Mouse (Mus musculus) lung, embryonic 16.5 days (tissue): ENCODE data around the gene Tpgs1. TPM values are rescaled to one million over a fixed set of nuclear protein-coding genes. Genes with fewer than 3 reads are reported as not detected.

Experiments used
- ATAC-seq: fragments of 200-750 bp; cut with Nextera tagmentation; 2 replicates; pipeline ENCODE4 v1.8.0; 2017; ENCODE audit warnings: low read depth, mild to moderate bottlenecking, moderate library complexity
- H3K27ac ChIP-seq: fragments of 300-500 bp; sonication (generic); 2 replicates; pipeline ENCODE4 v1.5.1; 2014; ENCODE audit warnings: mild to moderate bottlenecking, control low read depth, low read length
- H3K27me3 ChIP-seq: fragments of 300-500 bp; sonication (generic); 2 replicates; pipeline ENCODE4 v1.6.1; 2014; ENCODE audit warnings: low read depth, low read length, mixed read lengths; ENCODE audit not compliant: control insufficient read depth, insufficient read depth
- H3K36me3 ChIP-seq: fragments of 300-500 bp; sonication (generic); 2 replicates; pipeline ENCODE4 v1.6.1; 2014; ENCODE audit warnings: low read length; ENCODE audit not compliant: control insufficient read depth, insufficient read depth
- H3K4me1 ChIP-seq: fragments of 300-500 bp; sonication (generic); replicated peaks from 2 replicates; pipeline ENCODE4 v1.6.1; 2014; ENCODE audit warnings: low read length, mixed read lengths; ENCODE audit not compliant: control insufficient read depth, insufficient read depth
- H3K4me2 ChIP-seq: fragments of 300-500 bp; sonication (generic); 2 replicates; pipeline ENCODE4 v1.6.1; 2014; ENCODE audit warnings: low read depth, low read length, control low read depth
- H3K4me3 ChIP-seq: fragments of 300-500 bp; sonication (generic); 2 replicates; pipeline ENCODE4 v1.5.1; 2014; ENCODE audit warnings: mild to moderate bottlenecking, low read length, control low read depth
- H3K9ac ChIP-seq: fragments of 300-500 bp; sonication (generic); 2 replicates; pipeline ENCODE4 v1.6.1; 2014; ENCODE audit warnings: low read length, control low read depth
- H3K9me3 ChIP-seq: fragments of 300-500 bp; sonication (generic); 2 replicates; pipeline ENCODE4 v1.6.1; 2016; ENCODE audit warnings: low read length; ENCODE audit not compliant: control insufficient read depth
- WGBS: fragments of 180-500 bp; shearing (Covaris S2); extraction: QIAGEN DNeasy Blood & Tissue Kit; methylation state at CpG from one replicate; pipeline ENCODE4 v1.1.7; 2014; 5-methylcytosine and 5-hydroxymethylcytosine counted together
- polyA plus RNA-seq: library from polyadenylated mRNA; unstranded; fragments of >200 nt; fragmentation: Nextera tagmentation; extraction: Ambion mirVana; gene quantifications from 2 replicates; pipeline ENCODE4 v1.2.1, GENCODE M21; 2015

Tpgs1 gene
- polyA plus RNA-seq, 1 experiment from 2014 or later: 58.3 TPM

DNA sequence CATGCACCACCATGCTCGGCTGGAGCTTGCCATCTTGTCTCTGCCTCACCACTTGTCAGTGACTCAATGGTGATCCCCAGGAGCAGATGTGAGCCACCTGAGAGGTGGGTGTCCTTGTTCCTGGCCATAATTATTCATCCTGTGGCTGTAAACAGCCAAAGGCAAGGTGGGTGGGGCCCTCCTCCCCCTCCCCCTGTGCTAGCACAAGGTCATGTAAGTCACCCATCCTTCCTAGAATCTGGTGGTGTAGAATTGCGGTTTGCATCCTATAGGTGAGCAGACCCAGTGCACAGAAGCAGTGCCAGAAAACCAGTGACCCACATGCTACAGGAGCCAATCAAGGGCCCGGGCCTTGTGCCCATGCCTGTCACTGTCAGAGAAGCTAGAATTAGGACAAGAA lies 3.9 kb downstream of the Tpgs1 start:
- Histone ChIP-seq H3K36me3 (no peaks in the 10 kb centered on the region), H3K9me3 (no peaks in the 10 kb centered on the region), H3K4me1 (peaks cover 11% of the 10 kb centered on the region), H3K4me2 (no peak overlapping the region), H3K27me3 (no peaks in the 10 kb centered on the region), H3K27ac (no peak overlapping the region), H3K4me3 (no peak overlapping the region), H3K9ac (no peak overlapping the region)
- ATAC-seq: no peak
- WGBS: 87% methylated on average over 3 of the region's 3 CpGs

DNA sequence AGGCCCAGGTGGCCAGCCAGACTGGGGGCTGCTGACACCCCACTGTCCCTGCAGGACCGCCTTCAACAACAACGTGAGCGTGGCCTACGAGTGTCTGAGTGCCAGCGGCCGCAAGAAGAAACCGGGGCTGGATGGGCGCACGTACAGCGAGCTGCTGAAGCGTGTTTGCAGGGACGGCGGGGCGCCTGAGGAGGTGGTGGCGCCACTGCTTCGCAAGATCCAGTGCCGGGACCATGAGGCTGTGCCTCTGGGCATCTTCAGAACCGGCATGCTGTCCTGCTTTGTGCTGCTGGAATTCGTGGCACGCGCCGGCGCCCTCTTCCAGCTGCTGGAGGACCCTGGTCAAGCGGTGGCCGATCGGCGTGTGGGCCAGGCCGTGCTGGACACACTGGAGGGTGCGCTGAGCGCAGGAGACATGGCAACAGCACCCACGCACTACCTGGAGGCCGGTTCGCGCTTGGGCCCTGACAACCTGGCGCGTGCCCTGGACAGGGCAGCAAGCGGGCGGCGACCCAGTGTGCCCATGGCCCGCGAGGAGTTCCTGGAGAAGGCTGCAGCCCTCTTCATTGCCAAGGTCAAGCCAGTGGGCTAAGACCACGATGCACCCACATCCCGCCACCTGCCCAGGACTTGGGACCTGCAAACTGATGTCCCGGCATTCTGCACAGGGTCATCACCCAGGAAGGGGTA lies 6.3 kb downstream of the Tpgs1 start:
- Histone ChIP-seq H3K4me2 (no peak overlapping the region), H3K4me1 (peaks cover 5% of the 10 kb centered on the region), H3K27ac (no peak overlapping the region), H3K9ac (no peak overlapping the region), H3K36me3 (no peaks in the 10 kb centered on the region), H3K27me3 (no peaks in the 10 kb centered on the region), H3K4me3 (no peak overlapping the region), H3K9me3 (no peaks in the 10 kb centered on the region)
- 47% methylated on average over 44 of the region's 44 CpGs for WGBS
- ATAC-seq: no peak

DNA sequence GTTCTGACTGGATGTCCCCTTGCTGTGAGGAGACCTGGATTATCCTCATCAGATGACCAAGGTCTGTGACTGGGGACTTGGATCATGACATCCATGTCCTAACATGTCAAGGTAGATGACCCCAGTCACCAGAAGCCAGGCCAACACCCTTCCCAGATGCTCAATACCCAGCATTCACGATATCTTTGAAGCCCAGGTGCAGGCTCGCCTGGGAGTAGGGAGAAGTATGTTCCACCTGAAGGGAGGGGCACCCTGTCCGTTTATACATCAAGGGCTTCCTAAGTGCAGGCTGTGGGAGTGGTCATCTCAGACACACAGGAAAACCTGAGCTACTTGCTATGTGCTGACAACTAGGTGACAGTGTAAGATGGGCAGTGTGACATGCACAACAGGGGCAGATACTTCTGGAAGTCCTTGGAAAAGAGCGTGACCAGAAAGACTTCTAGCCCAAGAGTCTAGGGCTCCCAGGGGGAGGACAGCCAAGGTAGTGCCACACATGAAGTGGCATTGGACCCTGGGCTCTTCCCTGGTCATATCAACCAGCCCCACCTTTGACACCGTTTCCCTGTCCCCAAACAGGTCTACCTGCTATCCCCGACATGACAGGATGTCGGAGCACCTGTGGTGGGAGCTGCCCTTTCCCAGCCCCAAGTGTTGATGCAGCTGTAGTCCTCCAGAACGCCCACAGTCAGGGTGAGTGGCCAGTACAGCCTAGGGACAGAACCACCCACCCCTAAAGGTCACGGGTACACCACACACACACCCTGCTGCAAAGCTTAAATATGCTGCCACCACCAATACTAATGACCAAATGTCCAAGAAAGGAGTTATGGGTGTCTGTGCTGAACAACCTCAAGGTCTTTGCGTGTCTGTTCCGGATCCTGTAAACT lies 11.7 kb downstream of the Tpgs1 start:
- WGBS: 27% methylated on average over 11 of the region's 11 CpGs
- H3K9ac ChIP-seq: peak overlapping the region; percentile 46
- H3K9me3 ChIP-seq: no peaks in the 10 kb centered on the region
- no peaks in the 10 kb centered on the region for H3K27me3 ChIP-seq
- peaks cover 9% of the 10 kb centered on the region for H3K36me3 ChIP-seq
- ATAC-seq: peak; percentile 8
- H3K4me2 ChIP-seq: peak overlapping the region; percentile 67
- peak overlapping the region; percentile 85 for H3K4me3 ChIP-seq
- peak overlapping the region; percentile 84 for H3K27ac ChIP-seq
- H3K4me1 ChIP-seq: peaks cover 19% of the 10 kb centered on the region

DNA sequence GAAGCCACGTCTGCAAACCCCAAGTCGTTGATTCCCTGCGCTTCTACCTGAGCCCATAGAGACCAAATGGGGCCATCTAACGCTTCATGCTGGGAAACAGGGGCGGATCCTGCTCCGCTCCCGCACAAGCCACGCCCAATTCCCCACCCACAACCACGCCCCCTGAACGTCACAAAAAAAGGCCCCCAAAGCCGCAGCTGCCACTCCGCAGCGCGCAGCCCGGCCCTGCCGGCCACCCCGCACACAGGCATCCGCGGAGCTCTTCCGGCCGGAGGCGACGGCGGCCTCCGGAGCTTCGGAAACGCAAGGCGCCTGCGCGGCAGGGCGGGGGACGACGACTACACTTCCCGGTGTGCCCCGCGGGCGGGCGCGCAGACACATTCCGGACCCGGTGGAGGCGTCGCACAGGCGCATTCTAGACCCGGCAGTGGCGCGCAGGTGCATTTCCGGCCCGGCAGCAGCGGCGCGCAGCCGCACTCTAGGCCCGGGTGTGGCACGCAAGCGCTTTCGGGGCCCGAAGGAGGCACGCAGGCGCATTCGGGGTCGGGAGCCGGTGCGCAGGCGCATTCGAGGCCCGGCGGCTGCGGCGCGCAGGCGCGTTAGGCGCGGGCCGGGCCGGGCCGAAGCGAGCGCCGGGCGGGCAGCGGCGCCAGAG lies 12.5 kb downstream of the Tpgs1 start, which contains the start of gene Cdc34:
Gene Cdc34, plus strand, starts transcription at position 605 of the 655 bp plus-strand sequence.
- Histone ChIP-seq H3K27ac (peak within 1 kb of the TSS; percentile 84), H3K4me2 (peak within 1 kb of the TSS; percentile 90), H3K36me3 (peaks cover 15% of the 10 kb centered on the region), H3K27me3 (no peaks in the 10 kb centered on the region), H3K9ac (peak within 1 kb of the TSS; percentile 82), H3K4me1 (peaks cover 19% of the 10 kb centered on the region), H3K4me3 (peak within 1 kb of the TSS; percentile 85), H3K9me3 (no peaks in the 10 kb centered on the region)
- peak; percentile 96 for ATAC-seq
- under 1% methylated on average over 61 of the region's 84 CpGs for WGBS

DNA sequence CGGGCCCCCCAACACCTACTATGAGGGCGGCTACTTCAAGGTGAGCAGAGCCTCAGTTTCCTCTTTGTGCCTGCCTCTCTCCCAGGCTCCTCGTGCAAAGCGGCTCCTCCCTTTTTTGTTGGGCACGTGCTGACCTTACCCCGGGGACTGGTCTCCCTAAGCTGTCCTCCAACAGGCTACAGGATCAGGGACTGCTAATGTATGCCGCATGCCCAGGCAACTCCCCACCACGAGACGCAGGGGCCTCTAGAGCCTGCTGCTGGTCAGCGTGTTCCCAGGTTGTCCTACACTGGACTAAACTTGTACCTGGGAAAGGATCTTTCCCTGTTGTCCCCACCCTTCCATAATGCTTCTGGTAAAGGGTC lies 13.4 kb downstream of the Tpgs1 start:
- no peaks in the 10 kb centered on the region for H3K27me3 ChIP-seq
- peak overlapping the region; percentile 82 for H3K9ac ChIP-seq
- H3K4me1 ChIP-seq: peaks cover 19% of the 10 kb centered on the region
- WGBS: 0% methylated on average over 10 of the region's 10 CpGs
- peak overlapping the region; percentile 90 for H3K4me2 ChIP-seq
- H3K4me3 ChIP-seq: peak overlapping the region; percentile 85
- peaks cover 22% of the 10 kb centered on the region for H3K36me3 ChIP-seq
- H3K9me3 ChIP-seq: no peaks in the 10 kb centered on the region
- peak overlapping the region; percentile 66 for H3K27ac ChIP-seq
- ATAC-seq: peak; percentile 1; the same call in 1 of the 2 replicates

DNA sequence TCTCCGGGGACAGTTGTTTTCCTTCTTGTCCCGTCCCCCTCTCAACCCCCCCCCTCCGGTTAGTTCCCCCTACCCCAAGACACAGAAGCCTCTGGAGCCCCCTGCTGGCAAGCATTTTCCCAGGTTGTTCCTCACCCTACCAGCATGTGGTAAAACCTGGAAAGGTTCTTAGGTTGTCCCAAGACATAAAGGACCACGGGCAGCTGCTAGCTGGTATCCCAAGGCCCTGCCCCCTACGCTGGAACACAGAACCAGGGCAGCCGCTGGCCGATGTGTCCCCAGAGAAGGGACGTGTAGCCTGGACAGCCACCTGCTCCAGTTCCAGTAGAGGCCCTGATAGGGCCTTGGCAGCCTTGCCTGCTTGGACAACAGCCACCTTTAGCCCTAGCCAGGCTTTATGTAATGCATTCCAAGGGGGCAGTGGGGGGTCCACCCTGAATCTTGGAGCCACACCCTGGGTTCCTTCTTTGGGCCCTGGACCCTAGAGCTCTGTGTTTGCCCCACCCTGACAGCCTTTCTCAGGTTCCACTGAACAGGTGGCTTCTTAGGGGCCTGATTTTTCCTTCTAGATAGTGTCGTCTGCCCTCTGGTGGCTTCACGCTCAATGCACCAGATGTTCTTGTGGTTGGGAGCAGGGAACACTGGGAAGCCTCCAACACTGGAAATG lies 13.9 kb downstream of the Tpgs1 start:
- under 1% methylated on average over 9 of the region's 10 CpGs for WGBS
- Histone ChIP-seq H3K27ac (peak overlapping the region; percentile 66), H3K4me1 (peaks cover 19% of the 10 kb centered on the region), H3K9ac (peak overlapping the region; percentile 82), H3K27me3 (no peaks in the 10 kb centered on the region), H3K4me2 (peak overlapping the region; percentile 90), H3K9me3 (no peaks in the 10 kb centered on the region), H3K4me3 (peak overlapping the region; percentile 85), H3K36me3 (peaks cover 25% of the 10 kb centered on the region)
- ATAC-seq: no peak

DNA sequence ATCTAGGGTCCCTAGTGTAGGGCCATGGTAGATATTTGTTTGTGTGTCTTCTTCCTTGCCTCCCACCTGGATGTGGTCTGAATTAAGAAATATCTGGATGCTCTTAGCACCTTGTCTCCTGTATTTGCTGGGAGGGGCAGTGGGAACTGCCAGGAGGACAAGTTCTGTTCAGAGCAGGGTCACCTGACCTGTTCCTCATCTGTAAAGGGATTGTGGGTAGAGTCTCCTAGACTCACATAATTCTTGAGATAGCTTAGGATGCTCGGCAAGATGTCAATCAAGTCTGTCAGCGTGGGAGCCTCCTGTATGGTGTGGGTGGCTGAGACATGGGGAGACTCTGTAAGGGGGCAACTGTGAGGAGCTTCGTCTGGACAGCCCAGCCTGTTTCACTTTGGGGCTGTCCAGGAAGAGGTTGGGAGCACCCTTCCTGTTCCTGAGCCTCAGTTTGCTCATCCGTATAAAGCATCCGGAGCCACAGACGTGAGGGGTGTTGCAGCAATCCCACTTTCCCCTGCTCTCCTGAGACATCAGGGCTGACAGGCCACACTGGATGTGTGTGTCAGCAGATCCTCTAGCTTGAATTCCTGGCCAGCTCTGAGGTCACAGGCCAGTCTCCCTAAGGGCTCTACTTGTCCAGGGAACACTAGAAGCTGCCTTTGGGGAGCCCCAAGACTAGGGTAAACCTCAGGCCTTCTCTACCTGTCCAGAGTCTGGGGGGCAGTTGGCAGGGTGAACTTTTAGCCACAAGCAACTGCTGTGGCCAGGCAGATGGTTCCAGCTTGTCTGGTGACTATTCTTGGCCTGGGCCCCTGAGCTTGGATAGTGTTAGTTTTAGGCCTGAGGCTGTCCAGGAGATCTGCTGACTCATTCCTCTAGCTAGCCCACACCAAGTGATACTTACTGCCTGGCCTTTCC lies 14.8 kb downstream of the Tpgs1 start:
- Histone ChIP-seq H3K4me2 (peak overlapping the region; percentile 90), H3K4me1 (peaks cover 19% of the 10 kb centered on the region), H3K9ac (peak overlapping the region; percentile 82), H3K27ac (no peak overlapping the region), H3K27me3 (no peaks in the 10 kb centered on the region), H3K4me3 (peak overlapping the region; percentile 85), H3K9me3 (no peaks in the 10 kb centered on the region), H3K36me3 (peaks cover 35% of the 10 kb centered on the region)
- ATAC-seq: no peak
- 80% methylated on average over 6 of the region's 6 CpGs for WGBS
